ENCODE assay signal across 7 mouse cellular contexts in the genomic region with DNA sequence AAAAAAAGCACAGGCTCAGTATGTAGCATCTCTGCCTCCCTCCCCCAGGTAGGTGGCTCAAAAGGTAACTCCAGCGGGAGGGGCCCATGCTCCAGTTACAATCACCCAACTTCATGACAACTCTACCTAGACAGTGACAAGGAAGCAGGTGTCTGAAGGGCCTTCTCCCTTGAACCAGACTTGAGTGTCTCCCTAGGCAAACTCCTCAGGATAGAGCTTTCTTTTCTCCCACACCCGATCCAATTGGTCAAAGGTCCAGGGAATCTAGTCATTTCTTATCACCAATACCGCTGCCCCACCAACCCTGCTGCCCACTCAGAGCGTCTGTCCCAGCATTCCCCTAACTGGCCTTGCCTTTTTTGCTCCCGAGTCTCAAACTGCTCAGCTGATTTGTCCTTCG.
"Had no signal": no experiment of that assay in that cellular context is flagged by ENCODE, and none has a peak within 500 bp of the region (broad histone marks: within the 10 kb centered on the region; RNA-seq: fewer than 3 reads in every experiment).

No protein-coding gene starts in this region.

- DNase-seq: lung, adult 2 months; lung, postnatal 14 days; lung, postnatal 36 days; right cerebral cortex, postnatal 14 days; thymus, adult 2 months; thymus, postnatal 25 days; thymus, postnatal 4 days had no signal
